Mouse (Mus musculus): ENCODE measurements around the gene Tekt2. TPM values are rescaled to one million over a fixed set of nuclear protein-coding genes. Genes with fewer than 3 reads are reported as not detected.
A peak's percentile ranks its signal among the peaks of the same experiment; 100 is the strongest.

The Tekt2 gene
- 1.1 and 2.4 TPM in 2 replicates for polyA plus RNA-seq (2015; fragmentation: Nextera tagmentation; extraction: Ambion mirVana)

DNA sequence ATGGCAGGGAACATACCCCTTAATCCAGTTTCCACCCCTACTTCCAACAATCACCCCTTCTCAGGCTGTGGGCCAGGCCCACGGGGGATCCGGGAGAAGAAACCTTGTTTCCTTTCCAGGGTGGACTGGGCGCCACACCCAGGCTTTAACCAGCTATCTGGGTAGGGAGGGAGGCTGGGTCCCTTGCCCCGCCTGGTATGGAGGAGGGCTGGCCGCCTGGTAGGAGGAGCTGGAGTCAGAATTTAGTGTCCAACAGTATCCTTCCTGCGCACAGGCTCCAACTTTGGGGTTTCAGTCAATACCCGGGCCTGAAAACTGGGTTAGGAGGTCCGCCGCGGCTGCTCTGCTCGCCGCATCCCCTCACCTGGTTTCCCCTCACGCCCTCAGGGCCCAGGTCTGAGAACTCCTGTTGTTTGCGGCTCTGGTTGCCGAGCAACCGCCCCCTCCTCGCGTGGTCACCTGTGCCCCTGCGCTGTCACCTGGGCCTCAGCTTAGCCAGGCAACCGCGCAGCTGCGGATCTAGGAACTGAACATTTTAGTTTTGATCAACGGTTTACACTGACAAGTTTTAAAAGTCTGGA lies at the start of gene Tekt2:
Tekt2 (minus strand) TSS at position 408 of the 581 bp plus-strand sequence.
- H3K9me3 ChIP-seq (replicated peaks): no peaks in the 10 kb centered on the region
- H3K9ac ChIP-seq: peak within 1 kb of the TSS; percentile 36; the same call in 1 of the 2 replicates
- H3K4me1 ChIP-seq (replicated peaks): peaks cover 24% of the 10 kb centered on the region
- no peak for ATAC-seq (replicated peaks; ENCODE audit: insufficient number of reproducible peaks, insufficient read depth, low FRiP score, low read depth)
- H3K4me2 ChIP-seq: peak within 1 kb of the TSS; percentile 53
- peak within 1 kb of the TSS; percentile 24; the same call in 1 of the 2 replicates for H3K4me3 ChIP-seq
- WGBS: 15% methylated on average over 23 of the region's 23 CpGs
- H3K36me3 ChIP-seq: no peaks in the 10 kb centered on the region
- no peak within 1 kb of the TSS for H3K27ac ChIP-seq
- H3K27me3 ChIP-seq: peaks cover 29% of the 10 kb centered on the region

DNA sequence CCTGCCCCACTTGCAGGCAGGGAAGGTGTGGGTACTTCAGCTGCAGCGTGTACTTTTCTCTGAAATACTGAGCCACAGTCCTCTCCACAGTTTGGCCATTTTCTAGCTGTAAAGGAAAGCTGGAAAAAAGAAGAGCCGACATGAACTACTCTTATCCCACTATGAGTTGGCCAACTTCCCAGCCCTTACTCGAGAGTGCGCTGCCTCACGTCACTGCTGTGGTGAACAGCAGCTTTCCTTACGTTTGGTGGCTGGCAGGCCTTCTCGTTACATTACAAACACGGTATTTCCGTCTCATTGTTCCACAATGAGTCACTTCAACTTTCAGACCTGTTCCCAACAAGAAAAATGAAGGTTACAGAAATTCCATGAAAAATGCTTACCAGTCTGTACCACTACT lies 46.0 kb upstream of the Tekt2 start:
- peak overlapping the region; percentile 53 for H3K27ac ChIP-seq
- no peak overlapping the region for H3K4me3 ChIP-seq
- H3K4me1 ChIP-seq (replicated peaks): 0 out of 2 replicates have a peak, but pooled peaks cover 5% of the 10 kb centered on the region
- WGBS: 42% methylated on average over 9 of the region's 9 CpGs
- ATAC-seq (replicated peaks; ENCODE audit: insufficient number of reproducible peaks, insufficient read depth, low FRiP score, low read depth): peak; percentile 58; the same call in 1 of the 2 replicates
- no peak overlapping the region for H3K4me2 ChIP-seq
- H3K9ac ChIP-seq: no peak overlapping the region
- H3K9me3 ChIP-seq (replicated peaks): no peaks in the 10 kb centered on the region
- no peaks in the 10 kb centered on the region for H3K27me3 ChIP-seq
- H3K36me3 ChIP-seq: peaks cover 13% of the 10 kb centered on the region; the same call in 1 of the 2 replicates

DNA sequence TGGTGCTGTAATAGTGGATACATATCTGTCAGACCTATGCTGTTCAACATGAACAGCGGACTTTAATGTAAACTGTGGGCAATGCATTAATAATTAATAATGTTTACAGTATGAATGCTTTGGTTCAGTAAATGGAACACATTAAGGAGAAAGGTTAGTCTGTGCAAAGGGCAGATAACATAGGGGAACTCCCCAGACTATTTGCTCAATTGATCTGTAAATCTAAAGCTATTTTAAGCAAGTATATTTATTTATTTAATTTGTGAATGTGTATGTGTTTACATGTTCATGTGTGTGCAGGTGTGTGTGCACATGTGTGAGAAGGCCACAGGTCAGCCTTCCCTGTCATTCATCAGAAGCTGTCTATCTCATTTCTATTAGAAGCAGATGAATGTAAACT lies 34.6 kb upstream of the Tekt2 start:
- H3K4me3 ChIP-seq: no peak overlapping the region
- no peak overlapping the region for H3K9ac ChIP-seq
- H3K4me2 ChIP-seq: no peak overlapping the region
- H3K36me3 ChIP-seq: peaks cover 35% of the 10 kb centered on the region
- H3K9me3 ChIP-seq (replicated peaks): no peaks in the 10 kb centered on the region
- WGBS: 90% methylated on average over 1 of the region's 1 CpGs
- H3K27me3 ChIP-seq: no peaks in the 10 kb centered on the region
- no peak overlapping the region for H3K27ac ChIP-seq
- H3K4me1 ChIP-seq (replicated peaks): no peaks in the 10 kb centered on the region
- no peak for ATAC-seq (replicated peaks; ENCODE audit: insufficient number of reproducible peaks, insufficient read depth, low FRiP score, low read depth)

DNA sequence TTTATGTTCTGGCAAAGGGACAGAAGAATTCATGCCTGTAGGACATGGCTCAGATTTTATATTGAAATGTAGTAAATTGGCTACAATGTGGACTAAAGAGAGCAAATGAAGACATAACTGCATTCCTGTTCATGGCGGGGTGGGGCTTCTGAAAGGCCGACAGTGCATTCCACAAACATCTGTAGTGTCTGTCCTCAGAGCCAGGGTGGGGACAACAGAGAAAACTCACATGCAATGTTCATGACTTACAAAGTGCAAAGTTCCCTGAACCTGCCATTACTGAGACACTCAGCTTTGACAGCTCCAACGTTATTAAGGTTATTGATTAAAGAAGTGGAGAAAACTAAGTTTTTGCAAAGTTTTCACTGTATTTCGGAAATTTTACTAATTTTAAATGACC lies 18.0 kb upstream of the Tekt2 start:
- H3K9ac ChIP-seq: no peak overlapping the region
- H3K4me3 ChIP-seq: no peak overlapping the region
- no peaks in the 10 kb centered on the region for H3K4me1 ChIP-seq (replicated peaks)
- ATAC-seq (replicated peaks; ENCODE audit: insufficient number of reproducible peaks, insufficient read depth, low FRiP score, low read depth): no peak
- H3K9me3 ChIP-seq (replicated peaks): no peaks in the 10 kb centered on the region
- H3K36me3 ChIP-seq: peaks cover 25% of the 10 kb centered on the region
- WGBS: 69% methylated on average over 4 of the region's 4 CpGs
- H3K4me2 ChIP-seq: no peak overlapping the region
- H3K27me3 ChIP-seq: no peaks in the 10 kb centered on the region
- H3K27ac ChIP-seq: no peak overlapping the region

DNA sequence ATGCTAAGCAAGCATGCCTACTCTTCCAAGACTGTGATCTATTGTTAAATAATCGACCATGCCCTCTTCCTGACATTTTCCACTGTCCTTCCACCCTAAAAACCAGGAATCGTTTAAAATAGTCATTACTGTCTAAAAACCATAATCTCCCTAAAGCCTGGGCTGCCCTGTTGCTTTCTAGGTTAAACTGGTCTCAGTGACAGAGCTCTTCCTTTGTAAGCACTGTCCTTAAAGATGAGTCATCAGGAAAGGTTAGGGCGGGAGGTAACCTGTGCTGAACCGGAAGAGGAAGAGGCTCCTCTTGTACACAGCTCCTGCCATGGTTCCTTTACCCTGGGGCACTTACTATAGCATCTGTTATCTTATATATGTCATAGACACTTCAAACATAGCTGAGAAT lies 14.0 kb upstream of the Tekt2 start:
- 57% methylated on average over 4 of the region's 4 CpGs for WGBS
- H3K36me3 ChIP-seq: peaks cover 4% of the 10 kb centered on the region; the same call in 1 of the 2 replicates
- H3K27ac ChIP-seq: no peak overlapping the region
- no peak overlapping the region for H3K4me2 ChIP-seq
- H3K9ac ChIP-seq: no peak overlapping the region
- no peak for ATAC-seq (replicated peaks; ENCODE audit: insufficient number of reproducible peaks, insufficient read depth, low FRiP score, low read depth)
- no peaks in the 10 kb centered on the region for H3K9me3 ChIP-seq (replicated peaks)
- no peaks in the 10 kb centered on the region for H3K27me3 ChIP-seq
- H3K4me1 ChIP-seq (replicated peaks): no peaks in the 10 kb centered on the region
- H3K4me3 ChIP-seq: no peak overlapping the region

DNA sequence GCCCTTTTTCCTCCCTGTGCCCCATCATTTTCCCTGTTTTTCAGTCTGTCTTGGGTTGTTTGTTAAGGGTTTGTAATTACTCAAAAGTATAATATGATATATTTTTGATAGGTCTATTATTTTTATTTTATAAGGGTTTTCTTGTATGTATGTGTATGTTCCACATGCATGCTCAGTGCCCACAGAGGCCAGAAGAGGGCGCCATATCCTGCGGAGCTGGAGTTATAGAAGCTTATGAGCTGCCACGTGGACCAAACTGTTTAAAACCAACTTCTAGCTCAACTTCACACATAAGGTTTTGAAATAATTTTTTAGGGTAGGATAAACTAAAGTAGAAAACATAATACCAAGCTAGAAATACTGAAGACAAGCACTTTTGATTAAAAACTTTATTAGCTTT lies 6.9 kb upstream of the Tekt2 start:
- no peaks in the 10 kb centered on the region for H3K4me1 ChIP-seq (replicated peaks)
- no peaks in the 10 kb centered on the region for H3K36me3 ChIP-seq
- H3K9me3 ChIP-seq (replicated peaks): no peaks in the 10 kb centered on the region
- 43% methylated on average over 3 of the region's 3 CpGs for WGBS
- H3K27ac ChIP-seq: no peak overlapping the region
- no peak overlapping the region for H3K4me3 ChIP-seq
- no peaks in the 10 kb centered on the region for H3K27me3 ChIP-seq
- H3K4me2 ChIP-seq: no peak overlapping the region
- ATAC-seq (replicated peaks; ENCODE audit: insufficient number of reproducible peaks, insufficient read depth, low FRiP score, low read depth): no peak
- no peak overlapping the region for H3K9ac ChIP-seq

DNA sequence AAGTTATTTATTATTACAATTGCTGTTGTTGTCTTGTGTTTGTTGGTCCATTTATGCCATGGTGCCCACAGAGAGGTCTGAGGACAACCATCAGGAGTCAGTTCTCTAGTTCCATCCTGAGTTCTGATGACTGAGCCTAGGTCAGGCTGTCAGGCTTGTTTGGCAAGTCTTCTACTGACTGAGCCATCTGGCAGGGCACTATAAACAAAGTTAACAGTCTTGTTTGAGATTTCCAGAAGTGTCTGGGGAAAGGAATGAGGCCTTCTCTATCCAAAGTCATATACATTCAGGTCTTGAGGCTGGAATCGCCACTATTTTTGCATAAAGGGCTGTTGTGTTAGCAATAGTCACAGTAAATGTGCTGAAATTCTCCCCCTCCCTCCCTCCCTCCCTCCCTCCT lies 6.3 kb upstream of the Tekt2 start:
- Histone ChIP-seq H3K9me3 (replicated peaks) (no peaks in the 10 kb centered on the region), H3K36me3 (no peaks in the 10 kb centered on the region), H3K27me3 (no peaks in the 10 kb centered on the region), H3K4me1 (replicated peaks) (no peaks in the 10 kb centered on the region), H3K27ac (no peak overlapping the region), H3K9ac (no peak overlapping the region), H3K4me2 (no peak overlapping the region), H3K4me3 (no peak overlapping the region)
- 67% methylated on average over 1 of the region's 1 CpGs for WGBS
- ATAC-seq (replicated peaks; ENCODE audit: insufficient number of reproducible peaks, insufficient read depth, low FRiP score, low read depth): no peak

DNA sequence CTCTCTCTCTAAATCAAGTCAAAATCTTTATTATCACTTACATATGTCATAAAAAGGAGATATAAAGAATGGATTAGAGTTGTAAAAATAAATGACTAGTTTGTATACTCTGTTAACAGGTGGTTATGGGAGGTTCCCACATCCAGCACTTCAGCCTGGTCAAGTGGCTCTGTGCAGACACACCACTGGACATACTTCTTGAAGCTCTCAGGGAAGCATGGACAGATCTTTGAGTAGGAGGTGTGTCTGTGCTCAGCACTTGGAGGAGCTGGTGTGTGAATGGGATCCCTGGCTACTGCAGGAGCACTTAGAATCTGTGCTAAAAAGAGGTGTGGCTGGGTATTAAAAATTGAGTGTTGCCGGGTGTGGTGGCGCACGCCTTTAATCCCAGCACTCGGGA lies 4.8 kb upstream of the Tekt2 start:
- H3K4me2 ChIP-seq: no peak overlapping the region
- no peaks in the 10 kb centered on the region for H3K9me3 ChIP-seq (replicated peaks)
- no peak overlapping the region for H3K27ac ChIP-seq
- ATAC-seq (replicated peaks; ENCODE audit: insufficient number of reproducible peaks, insufficient read depth, low FRiP score, low read depth): no peak
- WGBS: 89% methylated on average over 4 of the region's 4 CpGs
- H3K36me3 ChIP-seq: no peaks in the 10 kb centered on the region
- H3K9ac ChIP-seq: no peak overlapping the region
- peaks cover 4% of the 10 kb centered on the region for H3K4me1 ChIP-seq (replicated peaks)
- no peak overlapping the region for H3K4me3 ChIP-seq
- H3K27me3 ChIP-seq: peaks cover 6% of the 10 kb centered on the region

DNA sequence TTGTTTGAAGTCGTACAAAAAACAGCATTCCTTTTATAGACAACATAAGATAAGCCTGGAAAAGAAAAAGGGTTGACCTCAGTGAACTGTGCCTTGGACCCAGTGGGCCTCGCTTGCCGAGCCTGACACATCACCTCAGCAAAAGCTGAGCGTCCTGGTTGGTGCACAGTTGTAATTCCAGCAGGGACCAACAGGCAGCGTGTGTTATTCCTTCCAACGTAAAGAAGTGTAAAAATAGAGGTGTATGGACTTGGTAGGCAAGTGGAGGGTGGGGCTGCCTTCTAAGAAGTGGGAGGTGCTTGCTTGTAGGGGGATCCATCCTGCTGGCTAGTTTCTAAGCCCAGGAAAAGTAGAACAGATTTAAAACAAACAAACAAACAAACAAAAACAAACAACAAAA lies 548 bp upstream of the Tekt2 start:
- no peak for ATAC-seq (replicated peaks; ENCODE audit: insufficient number of reproducible peaks, insufficient read depth, low FRiP score, low read depth)
- no peak overlapping the region for H3K27ac ChIP-seq
- peaks cover 18% of the 10 kb centered on the region for H3K4me1 ChIP-seq (replicated peaks)
- no peak overlapping the region for H3K4me3 ChIP-seq
- no peaks in the 10 kb centered on the region for H3K36me3 ChIP-seq
- no peak overlapping the region for H3K9ac ChIP-seq
- peaks cover 29% of the 10 kb centered on the region for H3K27me3 ChIP-seq
- H3K9me3 ChIP-seq (replicated peaks): no peaks in the 10 kb centered on the region
- WGBS: 19% methylated on average over 6 of the region's 6 CpGs
- no peak overlapping the region for H3K4me2 ChIP-seq

DNA sequence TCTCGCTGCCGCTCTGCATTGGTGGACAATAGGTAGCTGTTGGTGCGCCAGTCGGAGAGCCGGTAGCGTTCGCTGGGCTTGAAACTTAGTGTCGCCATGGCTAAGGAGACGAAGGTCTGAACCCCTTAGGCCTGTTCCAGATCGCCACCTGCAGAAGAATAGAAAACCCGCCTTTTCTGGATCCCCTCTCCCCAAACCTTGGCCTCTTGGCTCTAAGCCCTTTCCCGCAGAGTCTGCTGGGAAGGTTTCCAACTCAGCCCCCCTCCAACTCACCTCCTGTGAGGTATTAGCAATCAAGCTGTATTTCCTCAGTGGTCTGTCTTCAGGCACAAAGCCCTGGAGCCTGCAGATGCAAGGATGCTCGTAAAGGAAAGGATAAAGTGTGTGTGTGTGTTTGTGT lies 627 bp downstream of the Tekt2 start:
- peaks cover 29% of the 10 kb centered on the region for H3K27me3 ChIP-seq
- no peak overlapping the region for H3K9ac ChIP-seq
- ATAC-seq (replicated peaks; ENCODE audit: insufficient number of reproducible peaks, insufficient read depth, low FRiP score, low read depth): no peak
- H3K9me3 ChIP-seq (replicated peaks): no peaks in the 10 kb centered on the region
- peak overlapping the region; percentile 53 for H3K4me2 ChIP-seq
- WGBS: 30% methylated on average over 13 of the region's 13 CpGs
- peak overlapping the region; percentile 24; the same call in 1 of the 2 replicates for H3K4me3 ChIP-seq
- H3K27ac ChIP-seq: no peak overlapping the region
- H3K4me1 ChIP-seq (replicated peaks): peaks cover 27% of the 10 kb centered on the region
- H3K36me3 ChIP-seq: no peaks in the 10 kb centered on the region

DNA sequence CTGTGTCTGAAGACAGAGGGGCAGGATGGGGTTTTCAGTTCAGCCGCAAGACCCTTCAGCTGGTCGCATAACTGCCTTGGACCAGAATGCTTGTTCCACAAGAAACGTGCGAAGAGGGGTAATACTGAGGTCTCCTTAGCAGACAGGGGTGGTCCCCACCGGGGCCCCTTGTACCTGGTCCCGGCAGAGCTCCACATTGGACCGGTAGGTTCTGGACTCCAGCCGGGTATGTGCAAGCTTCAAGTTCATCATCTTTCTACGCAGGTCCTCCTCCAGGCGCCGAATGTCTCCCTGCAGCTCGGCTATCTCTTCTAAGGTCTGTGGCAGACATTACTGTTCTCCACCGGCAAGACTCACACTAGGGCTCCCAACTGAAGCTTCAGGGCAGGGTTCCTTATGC lies 2.8 kb downstream of the Tekt2 start:
- Histone ChIP-seq H3K27ac (no peak overlapping the region), H3K4me1 (replicated peaks) (peaks cover 30% of the 10 kb centered on the region), H3K4me3 (no peak overlapping the region), H3K27me3 (peaks cover 29% of the 10 kb centered on the region), H3K4me2 (no peak overlapping the region), H3K9ac (no peak overlapping the region), H3K36me3 (peaks cover 7% of the 10 kb centered on the region), H3K9me3 (replicated peaks) (no peaks in the 10 kb centered on the region)
- 90% methylated on average over 13 of the region's 13 CpGs for WGBS
- no peak for ATAC-seq (replicated peaks; ENCODE audit: insufficient number of reproducible peaks, insufficient read depth, low FRiP score, low read depth)

DNA sequence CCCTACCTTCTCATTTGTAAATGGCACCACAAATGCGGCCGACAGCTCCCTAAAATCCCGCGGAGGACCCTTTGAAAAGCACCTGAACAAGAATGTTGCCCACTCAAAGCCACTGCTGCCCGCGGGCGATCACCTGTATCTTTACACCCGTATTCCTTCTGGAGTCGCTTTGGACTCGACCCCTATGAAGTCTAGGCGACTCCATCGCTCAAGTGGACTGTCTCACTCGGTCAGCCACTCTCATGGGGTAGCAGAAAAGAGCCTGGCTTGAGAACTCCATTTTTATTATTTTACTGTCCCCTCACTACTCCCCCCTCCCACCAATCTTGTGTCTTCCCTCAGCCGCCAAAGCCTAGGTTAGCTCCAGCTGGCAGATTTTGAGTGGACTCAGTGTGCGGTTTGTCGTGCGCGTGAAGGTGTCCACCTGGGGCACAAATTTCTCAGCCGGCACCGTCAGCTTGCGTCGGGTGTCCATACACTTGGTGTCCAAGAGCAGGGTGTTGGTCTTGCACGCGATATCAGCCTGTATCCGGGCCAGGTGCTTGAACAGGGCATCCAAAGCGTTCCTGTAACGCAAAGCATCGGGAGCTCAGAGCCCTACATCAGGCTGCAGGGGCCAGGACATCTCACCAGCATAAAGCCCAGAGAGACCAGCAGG lies 3.5 kb downstream of the Tekt2 start:
- Histone ChIP-seq H3K9ac (peak overlapping the region; percentile 44), H3K4me3 (peak overlapping the region; percentile 98), H3K27me3 (peaks cover 29% of the 10 kb centered on the region), H3K27ac (no peak overlapping the region), H3K4me1 (replicated peaks) (peaks cover 30% of the 10 kb centered on the region), H3K4me2 (peak overlapping the region; percentile 91), H3K36me3 (peaks cover 14% of the 10 kb centered on the region), H3K9me3 (replicated peaks) (no peaks in the 10 kb centered on the region)
- ATAC-seq (replicated peaks; ENCODE audit: insufficient number of reproducible peaks, insufficient read depth, low FRiP score, low read depth): no peak
- WGBS: 50% methylated on average over 28 of the region's 28 CpGs

Data from heart, embryonic 15.5 days (tissue).